Mouse (Mus musculus) gastrocnemius, postnatal 25 days (tissue): ENCODE measurements around the gene Fndc8. TPM values are rescaled to one million over a fixed set of nuclear protein-coding genes. Genes with fewer than 3 reads are reported as not detected.

Experiments used
- DNase-seq: peaks from one replicate; pipeline ENCODE4 v3.0.0; 2022
- long read RNA-seq, 2 experiments: library from polyadenylated mRNA; stranded (forward); transcript quantifications; one replicate each; pipeline ENCODE4 v2.0.0; 2021
- total RNA-seq, 2 experiments: library from RNA; stranded (reverse); gene quantifications; 1 replicate in 1 of 2; 2 replicates in 1 of 2; pipeline ENCODE4 v1.2.3; 2021

The Fndc8 gene
- total RNA-seq = not detected
- long read RNA-seq, experiment 1 = 0 reads
- long read RNA-seq, experiment 2 = 0 reads

DNA sequence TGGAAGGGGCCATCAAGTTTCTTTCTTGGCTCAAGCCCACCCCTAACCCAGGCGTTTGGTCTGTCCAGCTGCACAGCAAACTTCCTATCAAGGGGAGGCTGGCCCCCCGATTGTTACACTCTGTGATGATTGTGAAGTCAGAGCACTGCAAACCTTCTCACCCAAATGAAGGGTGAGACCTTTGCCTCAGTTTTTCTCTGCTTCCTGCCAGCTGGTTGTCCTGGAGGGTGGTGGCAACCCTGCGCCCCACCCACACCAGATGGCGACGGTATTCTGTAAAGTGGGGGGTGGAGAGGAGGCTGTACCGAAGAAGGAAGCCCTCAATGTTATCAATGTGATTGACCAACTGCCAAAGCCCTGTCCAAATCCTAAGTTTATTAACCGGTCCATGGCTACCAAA is at the start of gene Fndc8:
Gene Fndc8 (plus strand): TSS at position 189 of the 400 bp plus-strand sequence.
- DNase-seq = no peak

DNA sequence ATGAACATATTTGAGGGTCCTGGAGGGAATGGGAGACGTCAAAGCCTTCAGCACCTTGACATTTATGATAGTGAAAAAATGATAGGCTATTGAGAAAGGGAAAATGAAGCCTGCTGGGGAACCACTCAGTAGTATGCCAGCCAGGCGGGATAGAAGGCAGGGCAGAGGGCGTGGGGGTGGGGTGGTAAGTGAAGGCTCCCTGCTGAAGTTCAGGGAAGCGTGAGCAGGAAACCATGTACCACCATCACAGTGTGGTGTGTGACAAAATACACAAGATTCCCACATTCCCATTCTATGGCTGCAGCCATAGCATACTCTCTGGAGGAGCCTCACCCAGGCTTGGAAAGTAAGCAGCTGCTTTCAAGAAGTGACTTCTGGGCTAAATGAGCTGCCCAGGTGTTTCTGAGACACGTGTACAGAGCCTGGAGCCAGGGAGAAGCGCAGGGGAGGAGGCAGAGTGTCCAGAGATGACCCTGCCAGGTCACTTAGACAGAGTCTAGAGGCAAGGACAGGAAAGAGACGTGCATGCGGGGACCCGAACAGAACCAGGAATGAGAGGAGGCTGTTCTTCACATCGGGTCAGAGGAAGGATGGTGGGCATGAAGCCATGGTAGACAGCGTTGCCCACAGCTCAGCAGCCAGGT is 47.0 kb upstream of the Fndc8 start:
- DNase-seq = no peak

DNA sequence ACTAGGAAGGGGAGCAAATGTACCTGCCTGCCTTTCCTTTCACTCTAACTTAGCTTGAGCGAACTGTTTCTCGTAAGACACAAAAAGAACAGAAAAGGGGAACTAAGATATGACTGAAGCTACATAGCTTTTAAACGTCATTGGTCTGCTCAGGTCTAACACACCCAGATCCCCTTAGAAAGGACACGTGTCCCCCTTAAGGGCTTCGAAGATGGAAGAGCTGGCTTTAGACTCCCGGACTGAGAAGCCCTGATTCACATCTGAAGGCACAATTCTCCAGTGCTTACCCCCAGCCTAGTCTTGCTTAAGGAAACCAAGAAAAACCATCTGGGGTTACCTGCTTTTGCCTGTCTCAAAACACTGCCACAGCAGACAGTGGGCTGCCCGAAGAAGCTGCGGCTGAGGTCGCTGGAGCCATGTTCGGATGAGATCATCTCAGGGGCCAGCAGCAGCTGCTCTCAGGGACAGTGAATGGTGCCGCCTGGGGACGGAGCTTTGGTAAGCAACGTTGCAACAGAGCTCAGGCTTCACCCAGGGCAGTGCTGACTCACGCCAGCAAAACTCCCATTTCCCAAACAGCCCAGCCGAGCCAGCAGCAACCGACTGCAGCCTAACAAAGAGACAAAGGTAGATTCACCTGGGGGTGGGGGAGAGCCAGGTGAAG is 46.4 kb upstream of the Fndc8 start:
- peak; percentile 71 for DNase-seq

DNA sequence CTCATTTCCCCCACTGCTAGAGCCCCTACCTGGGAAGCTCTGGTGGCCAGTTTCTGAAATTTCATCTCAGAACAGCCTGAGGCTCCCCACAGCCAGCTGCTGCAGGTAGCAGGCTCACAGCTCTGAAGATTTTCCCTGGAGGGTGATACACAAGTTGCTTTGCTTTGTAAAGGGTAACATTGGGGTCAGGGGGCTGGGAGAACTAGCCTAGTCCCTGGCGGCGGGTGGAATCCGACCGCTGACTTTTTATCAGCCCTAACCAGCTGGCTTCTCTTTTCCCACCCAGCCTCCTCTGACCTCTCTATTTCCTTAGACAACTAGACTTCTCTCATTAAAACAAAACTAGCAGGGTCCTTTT is 45.9 kb upstream of the Fndc8 start:
- no peak for DNase-seq

- no peak for DNase-seq
These were observed 45.0 kb upstream of the Fndc8 start for GRCm38 (mm10) chr11:82846938-82847337.

DNA sequence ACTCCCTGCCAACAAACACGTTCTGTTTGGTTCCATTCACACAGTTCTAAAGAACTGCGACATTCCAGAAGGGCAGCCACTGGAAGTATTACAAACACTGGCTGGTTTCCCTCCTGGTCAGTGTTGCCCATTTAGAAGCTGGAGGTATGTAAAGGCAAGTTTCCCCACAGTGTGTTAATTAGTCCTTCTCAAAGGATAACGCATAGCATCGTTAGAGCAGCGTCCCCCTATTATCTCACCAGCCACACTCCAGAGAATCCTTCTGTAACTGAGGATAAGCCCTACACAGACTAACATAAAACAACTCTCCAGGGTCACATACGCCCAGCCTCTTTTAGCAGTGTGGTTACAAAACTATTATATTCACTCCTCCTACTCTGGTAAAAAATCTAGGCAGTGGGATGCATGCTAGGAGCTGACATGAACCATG is 44.3 kb upstream of the Fndc8 start:
- no peak for DNase-seq

DNA sequence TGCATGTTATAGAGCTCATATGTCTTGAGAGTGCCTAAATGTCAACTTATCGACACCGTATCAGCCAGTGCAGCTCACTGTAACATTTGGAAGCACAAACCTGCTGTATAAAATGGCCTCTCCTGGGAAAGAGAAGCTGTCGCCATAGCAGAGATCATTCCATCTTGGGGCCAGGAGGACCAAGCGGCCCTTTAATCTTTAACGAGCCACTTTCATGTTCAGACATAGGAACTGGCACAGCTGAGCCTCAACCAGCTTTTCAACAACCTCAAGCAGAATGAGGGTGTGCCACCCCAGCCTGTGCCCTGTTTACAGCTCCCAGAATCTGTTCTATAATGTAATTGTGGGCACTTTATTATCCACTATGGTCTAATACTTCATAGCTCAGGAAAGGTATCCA is 41.7 kb upstream of the Fndc8 start:
- no peak for DNase-seq

GRCm38 (mm10) chr11:82852115-82852514 is 39.8 kb upstream of the Fndc8 start:
- no peak for DNase-seq

DNA sequence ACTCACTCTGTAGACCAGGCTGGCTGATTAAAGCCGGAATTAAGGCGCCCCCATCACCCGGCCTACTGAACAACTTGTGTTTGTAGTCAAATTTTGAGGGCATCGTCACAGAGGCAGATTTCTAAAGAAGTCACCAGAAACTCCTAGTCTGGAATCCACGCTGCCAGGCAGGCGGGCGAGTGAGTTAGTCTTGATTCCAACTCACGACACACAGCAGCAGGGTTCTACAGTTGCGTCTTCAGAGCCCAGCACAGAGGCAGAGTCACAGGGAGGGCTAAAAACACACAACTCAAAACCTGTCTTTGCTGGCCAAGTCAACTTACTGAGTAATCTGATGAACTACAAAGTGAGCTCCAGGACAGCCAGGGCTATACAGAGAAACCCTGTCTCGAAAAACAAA is 39.4 kb upstream of the Fndc8 start:
- DNase-seq = no peak

DNA sequence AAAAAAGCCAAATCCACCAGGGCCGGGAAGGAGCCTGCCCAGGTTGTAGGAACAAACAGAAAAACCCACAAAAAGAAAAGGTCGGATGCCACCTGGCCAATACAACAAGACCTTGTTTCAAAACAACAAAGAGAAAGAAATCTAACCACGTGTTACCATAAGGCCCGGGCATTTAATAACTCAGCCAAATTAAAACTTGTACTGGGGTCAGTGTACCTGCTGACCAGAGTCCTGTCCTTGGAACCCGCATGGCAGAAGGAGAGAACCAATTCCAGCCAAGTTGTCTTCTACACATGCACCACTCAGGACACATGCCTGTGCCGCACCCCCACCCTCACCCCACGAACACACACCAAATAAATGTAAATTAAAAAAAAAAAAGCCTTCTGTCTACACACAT is 39.0 kb upstream of the Fndc8 start:
- DNase-seq = no peak

DNA sequence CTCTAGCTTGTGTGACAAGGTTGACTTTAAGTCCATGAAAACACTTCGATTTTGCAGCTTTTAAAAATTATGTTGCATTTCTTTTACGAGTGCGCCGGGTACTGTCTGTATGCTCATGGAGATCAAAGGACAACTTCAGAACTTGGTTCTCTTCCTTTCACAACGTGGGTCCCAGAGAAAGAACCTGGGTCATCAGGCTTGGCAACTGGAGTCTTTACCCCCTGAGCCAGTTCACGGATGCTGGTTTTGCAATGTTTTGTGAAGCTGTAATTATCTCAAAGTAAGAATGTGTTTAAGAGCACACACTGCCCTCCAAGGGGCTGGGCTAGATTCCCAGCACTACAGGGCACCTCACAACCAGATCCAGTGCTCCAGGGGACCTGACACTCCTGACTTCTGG is 37.8 kb upstream of the Fndc8 start:
- no peak for DNase-seq

DNA sequence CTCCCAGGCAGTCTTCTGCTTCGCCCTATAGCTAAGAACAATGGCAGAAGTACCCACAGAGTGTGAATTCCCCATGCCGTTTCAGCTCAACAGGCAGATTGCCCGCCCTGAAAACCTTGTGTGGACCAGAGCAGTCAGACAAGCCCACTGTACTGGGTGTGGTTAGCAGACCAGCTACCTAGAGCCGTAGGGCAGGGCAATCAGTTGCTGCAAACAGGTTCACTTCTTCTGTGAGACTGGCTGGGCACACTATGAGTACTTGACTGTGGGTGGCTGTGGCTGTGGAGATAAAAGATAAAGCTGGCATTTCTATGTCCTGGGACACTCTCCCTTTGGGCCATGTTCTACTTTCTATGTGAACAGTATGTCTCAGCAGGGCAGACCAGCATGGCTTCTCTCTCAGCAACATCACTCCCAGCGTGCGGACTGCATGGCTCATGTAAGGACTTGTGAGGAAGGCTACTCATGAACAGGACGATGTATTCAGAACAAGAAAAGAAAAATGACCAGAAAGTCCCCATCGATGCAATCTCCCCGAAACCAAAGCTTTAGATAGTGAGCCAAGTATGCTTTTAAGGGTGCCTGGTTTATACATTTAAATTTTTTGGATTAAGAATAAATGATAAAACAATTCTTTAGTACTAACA is 36.5 kb upstream of the Fndc8 start:
- no peak for DNase-seq

DNA sequence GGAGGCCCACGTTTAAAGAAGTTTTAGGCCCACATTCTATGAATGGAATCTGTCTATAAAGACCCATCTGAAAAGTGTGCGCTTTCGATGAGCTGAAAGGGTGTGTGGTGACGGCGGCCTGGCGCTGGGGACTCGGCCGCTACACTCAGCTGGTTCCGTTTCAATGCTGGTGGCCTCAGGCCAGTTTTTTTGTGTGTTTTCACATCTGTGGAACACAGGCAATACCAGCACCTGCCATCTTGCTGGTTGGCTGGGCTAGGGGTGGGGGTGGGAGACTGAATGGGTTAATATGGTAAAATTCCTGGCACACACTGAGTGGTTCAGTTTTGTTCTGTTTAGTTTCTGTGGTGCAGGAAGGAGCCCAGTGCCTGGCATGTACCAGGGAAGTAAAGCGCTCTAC is 35.9 kb upstream of the Fndc8 start:
- no peak for DNase-seq

DNA sequence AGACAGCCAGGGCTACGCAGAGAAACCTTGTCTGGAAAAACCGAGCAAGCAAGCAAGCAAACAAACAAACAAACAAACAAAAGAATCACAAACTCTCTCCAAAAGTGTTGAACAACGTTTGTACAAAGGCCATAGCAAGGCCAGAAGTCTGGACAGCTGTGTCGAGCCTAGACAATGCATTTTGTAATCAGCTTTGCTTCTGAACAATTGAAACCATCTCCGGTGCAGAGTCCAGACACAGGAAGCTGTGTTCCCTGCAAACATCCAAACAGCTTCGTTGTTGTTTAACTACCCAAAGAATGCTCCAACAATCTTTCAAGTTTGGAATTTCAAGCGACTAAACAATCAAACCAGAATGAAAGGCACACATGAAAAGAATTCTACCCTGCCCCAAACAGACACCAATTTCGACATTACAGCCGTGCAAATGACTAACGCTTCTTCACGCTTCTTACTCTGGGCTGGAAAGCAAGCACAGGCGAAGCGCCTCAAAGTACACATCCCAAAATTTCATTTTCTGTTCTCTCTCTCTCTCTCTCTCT is 34.5 kb upstream of the Fndc8 start:
- no peak for DNase-seq

DNA sequence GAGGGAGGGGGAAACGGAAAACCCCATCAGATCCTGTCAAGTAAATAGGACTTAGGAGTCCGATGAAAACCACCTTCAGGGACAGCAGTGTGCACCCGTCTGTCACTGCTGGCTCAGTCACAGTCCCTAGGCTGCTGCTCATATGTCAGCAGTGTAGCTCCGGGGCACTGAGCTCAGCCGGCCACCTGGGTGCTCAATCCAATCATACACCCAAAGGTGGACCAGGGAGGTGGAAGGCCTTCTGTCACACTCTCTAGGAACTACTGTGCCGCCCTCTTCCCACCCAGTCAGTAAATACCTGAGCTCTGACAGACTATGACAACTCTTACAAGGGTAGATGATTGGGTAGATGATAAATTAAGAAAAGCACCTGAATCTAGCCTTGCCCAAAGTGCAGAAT is 31.2 kb upstream of the Fndc8 start:
- no peak for DNase-seq

- DNase-seq = no peak
These were observed 30.4 kb upstream of the Fndc8 start for GRCm38 (mm10) chr11:82861558-82861957.

- no peak for DNase-seq
These were observed 29.3 kb upstream of the Fndc8 start for GRCm38 (mm10) chr11:82862638-82863037.

GRCm38 (mm10) chr11:82863059-82863458 is 28.9 kb upstream of the Fndc8 start:
- DNase-seq = no peak

GRCm38 (mm10) chr11:82863488-82863931 is 28.4 kb upstream of the Fndc8 start:
- no peak for DNase-seq

- no peak for DNase-seq
These were observed 26.0 kb upstream of the Fndc8 start for GRCm38 (mm10) chr11:82865957-82866356.

- DNase-seq = no peak
These were observed 24.9 kb upstream of the Fndc8 start for GRCm38 (mm10) chr11:82866850-82867564.

- no peak for DNase-seq
These were observed 24.0 kb upstream of the Fndc8 start for GRCm38 (mm10) chr11:82867956-82868355.
